Comparison of ENCODE assay signal across 14 mouse cellular contexts in the genomic region with DNA sequence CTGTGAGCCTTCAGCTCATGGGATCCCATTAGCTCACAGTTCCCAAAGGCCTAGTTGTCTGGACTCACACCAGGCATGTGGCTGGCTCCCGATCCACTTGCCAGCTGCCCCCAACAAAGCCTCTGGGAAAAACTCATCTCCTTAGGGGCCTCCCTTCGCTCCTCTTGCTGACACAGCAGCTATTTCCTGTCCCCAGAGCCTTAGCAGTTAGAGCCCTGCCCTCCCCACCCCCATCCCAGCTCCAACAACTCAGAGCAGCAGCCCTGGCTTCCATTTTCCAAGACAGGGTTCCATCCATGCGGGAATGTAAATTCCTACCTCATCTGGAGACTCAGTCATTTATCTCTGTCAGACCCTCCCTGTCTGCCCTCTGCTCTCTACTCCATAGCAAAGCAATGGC. TPM values are rescaled to one million over a fixed set of nuclear protein-coding genes. Genes with fewer than 3 reads are reported as not detected.
A peak's percentile ranks its signal among the peaks of the same experiment; 100 is the strongest.
DNase-seq lines count a peak whose midpoint lies in the region; ATAC-seq and TF ChIP-seq lines count a peak whose summit lies in the region.
"Had no signal": no experiment of that assay in that cellular context is flagged by ENCODE, and none has a peak within 500 bp of the region (broad histone marks: within the 10 kb centered on the region; RNA-seq: fewer than 3 reads in every experiment).

No protein-coding gene starts in this region.

- H3K4me3 ChIP-seq in heart, embryonic 13.5 days: no peak overlapping the region
- no peak overlapping the region for H3K4me3 ChIP-seq in lung, embryonic 16.5 days (ENCODE audit: low read length)
- H3K4me3 ChIP-seq in kidney, postnatal 0 days (replicated peaks; ENCODE audit: low read depth, low read length): no peak overlapping the region
- H3K4me3 ChIP-seq: limb, embryonic 15.5 days; myocyte had no signal

- 30% methylated on average over 3 of the region's 3 CpGs for WGBS in heart, embryonic 13.5 days
- WGBS in lung, embryonic 16.5 days: 31% methylated on average over 3 of the region's 3 CpGs
- 20% methylated on average over 3 of the region's 3 CpGs for whole genome bisulfite sequencing in kidney, postnatal 0 days

- H3K36me3 ChIP-seq in heart, embryonic 13.5 days: no peaks in the 10 kb centered on the region
- H3K36me3 ChIP-seq in lung, embryonic 16.5 days (ENCODE audit: control insufficient read depth, insufficient read depth, low read length): no peaks in the 10 kb centered on the region
- H3K36me3 ChIP-seq in kidney, postnatal 0 days (ENCODE audit: insufficient read depth, low read length): no peaks in the 10 kb centered on the region
- H3K36me3 ChIP-seq: limb, embryonic 15.5 days had no signal

- H3K4me2 ChIP-seq in heart, embryonic 13.5 days: no peak overlapping the region
- no peak overlapping the region for H3K4me2 ChIP-seq in lung, embryonic 16.5 days (ENCODE audit: low read depth, low read length)
- H3K4me2 ChIP-seq in kidney, postnatal 0 days (ENCODE audit: low read length): no peak overlapping the region
- H3K4me2 ChIP-seq: limb, embryonic 15.5 days had no signal

- H3K9ac ChIP-seq in heart, embryonic 13.5 days: peak overlapping the region; percentile 51; the same call in 1 of the 2 replicates
- peak overlapping the region; percentile 26; the same call in 1 of the 2 replicates for H3K9ac ChIP-seq in lung, embryonic 16.5 days (ENCODE audit: low read length)
- no peak overlapping the region for H3K9ac ChIP-seq in kidney, postnatal 0 days (ENCODE audit: low read depth, low read length)
- H3K9ac ChIP-seq: limb, embryonic 15.5 days had no signal

- no peaks in the 10 kb centered on the region for H3K27me3 ChIP-seq in heart, embryonic 13.5 days (replicated peaks)
- H3K27me3 ChIP-seq in lung, embryonic 16.5 days (ENCODE audit: control insufficient read depth, insufficient read depth, low read depth, low read length): no peaks in the 10 kb centered on the region
- H3K27me3 ChIP-seq in kidney, postnatal 0 days (ENCODE audit: insufficient read depth, low read length): no peaks in the 10 kb centered on the region
- H3K27me3 ChIP-seq: limb, embryonic 15.5 days had no signal

- H3K9me3 ChIP-seq in heart, embryonic 13.5 days: no peaks in the 10 kb centered on the region
- H3K9me3 ChIP-seq in lung, embryonic 16.5 days (ENCODE audit: control insufficient read depth, low read length): no peaks in the 10 kb centered on the region
- no peaks in the 10 kb centered on the region for H3K9me3 ChIP-seq in kidney, postnatal 0 days (replicated peaks; ENCODE audit: low read length)
- H3K9me3 ChIP-seq: limb, embryonic 15.5 days had no signal

- peak overlapping the region; percentile 37; the same call in 1 of the 2 replicates for H3K27ac ChIP-seq in heart, embryonic 13.5 days (replicated peaks)
- no peak overlapping the region; the same call in 1 of the 2 replicates for H3K27ac ChIP-seq in lung, embryonic 16.5 days (ENCODE audit: low read length)
- peak overlapping the region; percentile 42; the same call in 1 of the 2 replicates for H3K27ac ChIP-seq in kidney, postnatal 0 days
- H3K27ac ChIP-seq: limb, embryonic 15.5 days had no signal

- DNase-seq in heart, adult 18-20 months: no peak
- no peak for DNase-seq in lung, adult 18-20 months
- peak; percentile 61 for DNase-seq in kidney, postnatal 0 days (ENCODE audit: low spot score)
- peak; percentile 81 for DNase-seq in yolk sac, embryonic 10.5 days (ENCODE audit: low spot score)
- DNase-seq in B cell, adult 2 months: no peak
- DNase-seq in frontal cortex, adult 2 months (ENCODE audit: extremely low spot score in 1 of 2, low spot score in 1 of 2): no peak
- DNase-seq: layer of hippocampus, postnatal 36 days; thymus, adult 18-20 months had no signal

- peaks cover 23% of the 10 kb centered on the region for H3K4me1 ChIP-seq in heart, embryonic 13.5 days
- peaks cover 7% of the 10 kb centered on the region for H3K4me1 ChIP-seq in lung, embryonic 16.5 days (replicated peaks; ENCODE audit: control insufficient read depth, insufficient read depth, low read length)
- peaks cover 6% of the 10 kb centered on the region; the same call in 1 of the 2 replicates for H3K4me1 ChIP-seq in kidney, postnatal 0 days (replicated peaks; ENCODE audit: insufficient read depth, low read length)

- ATAC-seq in heart, embryonic 13.5 days (ENCODE audit: extremely low read depth, insufficient number of reproducible peaks, low FRiP score, low TSS enrichment): no peak
- peak; percentile 63 for ATAC-seq in lung, embryonic 16.5 days (ENCODE audit: low read depth)
- ATAC-seq in kidney, postnatal 0 days (replicated peaks; ENCODE audit: low FRiP score, low read depth): no peak

- TF ChIP-seq CTCF in kidney, postnatal 0 days (IDR thresholded peaks at IDR 0.05; ENCODE audit: low read depth): no peak

RNA-seq across cellular contexts. Expression of gene Ripor3, which starts 26.6 kb away (rescaled TPM):
- polyA plus RNA-seq in heart, embryonic 13.5 days (2015; fragmentation: Nextera tagmentation; extraction: Ambion mirVana): 0.67 and 1.2 TPM in 2 replicates
- under 1 TPM; 0.35 to 0.67 TPM for total RNA-seq in heart, adult 18-20 months (2021)
- polyA plus RNA-seq in lung, embryonic 16.5 days (2015; fragmentation: Nextera tagmentation; extraction: Ambion mirVana): 2.0 and 2.5 TPM in 2 replicates
- 2.3 and 2.8 TPM in 2 replicates for polyA plus RNA-seq in kidney, postnatal 0 days (2015; fragmentation: Nextera tagmentation; extraction: Ambion mirVana)
- 1.2 and 1.3 TPM in 2 replicates for polyA plus RNA-seq in frontal cortex, adult 2 months (2012; rRNA removed)
- total RNA-seq: hematopoietic stem cell, adult 5-6 weeks; MEL had no signal

RNA-seq across cellular contexts. Expression of gene Pard6b, which starts 43.7 kb away (rescaled TPM):
- polyA plus RNA-seq in heart, embryonic 13.5 days (2015; fragmentation: Nextera tagmentation; extraction: Ambion mirVana): 7.3 and 7.8 TPM in 2 replicates
- 1 to 10 TPM; 1.7 to 2.6 TPM for total RNA-seq in heart, adult 18-20 months (2021)
- polyA plus RNA-seq in lung, embryonic 16.5 days (2015; fragmentation: Nextera tagmentation; extraction: Ambion mirVana): 11.4 and 12.6 TPM in 2 replicates
- 28.6 and 29.6 TPM in 2 replicates for polyA plus RNA-seq in kidney, postnatal 0 days (2015; fragmentation: Nextera tagmentation; extraction: Ambion mirVana)
- 3.9 and 4.1 TPM in 2 replicates for polyA plus RNA-seq in frontal cortex, adult 2 months (2012; rRNA removed)

Comparison
In these comparisons a context has a peak if more than half of its experiments do, and no peak if none do; other contexts are left out.
1. DNase-seq: peak in kidney, postnatal 0 days (single experiment) and yolk sac, embryonic 10.5 days (single experiment); none in heart, adult 18-20 months (0 of 2), lung, adult 18-20 months (0 of 2), B cell, adult 2 months (0 of 2) and frontal cortex, adult 2 months (0 of 2).